Mouse (Mus musculus) megakaryocyte, embryonic 14.5 days (primary cell): Measurements from ENCODE around the gene Omd.

Source experiments
- FLI1 ChIP-seq: IDR thresholded peaks from 2 replicates; pipeline ENCODE4 v1.6.1; 2012; ENCODE audit warnings: low read length, inconsistent platforms, mixed read lengths
- GATA1 ChIP-seq: IDR thresholded peaks from 3 replicates; pipeline ENCODE4 v1.6.1; 2012; ENCODE audit warnings: mixed read lengths, low read length, inconsistent platforms, borderline replicate concordance

DNA sequence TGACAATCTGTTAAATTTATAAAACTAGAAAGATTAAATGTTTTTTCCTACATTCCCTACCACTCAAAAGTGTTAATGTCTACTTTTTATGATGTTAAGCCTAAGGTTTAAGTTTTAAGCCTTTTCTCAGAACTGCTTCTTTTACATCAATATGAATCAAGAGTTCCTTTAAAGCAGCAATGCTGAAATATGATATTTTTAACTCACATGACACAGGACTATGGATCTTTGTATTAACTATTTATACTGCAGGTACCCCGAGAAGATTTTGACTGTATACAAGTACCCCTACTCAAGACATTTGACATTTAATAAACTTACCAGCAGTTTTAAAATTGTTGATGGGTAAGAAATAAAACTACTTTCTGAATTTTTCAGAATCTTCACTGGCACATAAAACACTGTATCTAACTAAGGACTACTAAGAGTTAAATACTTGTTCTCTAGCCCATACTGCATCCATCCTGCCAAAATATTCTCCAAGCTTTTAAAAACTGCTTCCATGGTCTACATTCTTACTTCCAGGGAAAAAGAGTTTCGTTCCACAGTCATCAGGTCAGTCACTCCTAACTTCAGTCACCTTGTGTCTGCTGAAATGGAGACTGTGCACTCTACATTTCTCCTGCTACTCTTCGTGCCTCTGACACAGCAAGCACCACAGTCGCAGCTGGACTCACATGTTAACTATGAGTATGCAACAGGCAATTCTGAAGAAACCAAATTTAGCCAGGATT, 26.5 kb downstream of the Omd start:
- TF ChIP-seq GATA1 (no peak), FLI1 (no peak)
